Mouse (Mus musculus) CH12F3 (cell line): ENCODE measurements around the gene Pxn.
"Not testable (repeated sequence)": the region's sequence is repeated elsewhere in the genome, so short reads cannot be mapped to it uniquely, and the experiment has no call there.

Experiments used
- in situ Hi-C: fragments of 300-500 bp; cut with MboI; formaldehyde crosslinking; loops from 2 replicates; pipeline ENCODE4 v1.14.3; 2020; ENCODE audit warnings: low sequenced_read_pairs

Gene Pxn

DNA sequence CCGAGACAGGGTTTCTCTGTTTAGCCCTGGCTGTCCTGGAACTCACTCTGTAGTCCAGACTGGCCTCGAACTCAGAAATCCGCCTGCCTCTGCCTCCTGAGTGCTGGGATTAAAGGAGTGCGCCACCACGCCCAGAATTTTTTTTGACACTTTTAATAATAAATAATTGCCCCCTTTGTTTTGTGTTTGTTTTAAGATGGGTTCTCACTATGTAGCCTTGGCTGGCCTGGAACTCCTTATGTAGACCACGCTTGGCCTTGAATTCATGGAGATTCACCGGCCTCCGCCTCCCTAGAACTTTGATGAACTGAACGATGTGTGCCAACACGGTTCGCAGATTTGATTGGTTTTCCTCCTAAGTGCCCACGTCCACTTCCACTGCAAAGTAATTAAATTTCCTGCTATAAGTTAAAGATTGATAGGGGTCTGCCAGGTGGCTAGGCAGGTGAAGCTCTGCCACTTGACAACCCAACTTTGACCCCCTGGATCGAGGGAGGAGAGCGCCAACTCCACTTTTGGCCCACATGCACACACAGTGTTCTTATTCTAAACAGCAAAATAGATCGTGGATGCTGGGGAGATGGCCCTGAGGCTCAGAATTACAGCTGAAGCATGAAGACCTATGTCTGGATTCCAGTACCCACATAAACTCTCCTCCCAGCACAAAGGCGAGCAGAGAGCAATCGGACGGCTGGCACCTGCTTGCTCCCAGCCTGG is 20.8 kb upstream of the Pxn start:
- in situ Hi-C loops = no loop called here

DNA sequence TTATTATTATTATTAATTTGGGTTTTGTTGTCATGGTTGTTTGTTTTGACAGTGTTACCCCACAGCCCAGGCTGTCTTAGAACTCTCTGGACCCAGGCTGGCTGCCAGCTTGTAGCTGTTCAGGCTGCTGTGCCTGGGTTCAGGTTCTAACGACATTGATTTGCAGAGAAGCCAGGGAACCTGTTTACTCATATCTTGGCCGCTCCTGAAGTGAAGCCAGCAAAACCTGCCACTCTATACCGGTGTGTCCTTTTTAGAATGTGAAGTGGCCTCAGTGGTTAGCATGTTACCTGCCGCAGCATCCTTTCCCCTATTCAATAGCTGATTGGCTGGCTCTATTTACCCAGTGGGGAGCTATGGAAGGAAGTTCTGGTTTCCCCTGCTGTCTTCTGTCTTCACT is 19.8 kb upstream of the Pxn start:
- in situ Hi-C loops = no loop called here

DNA sequence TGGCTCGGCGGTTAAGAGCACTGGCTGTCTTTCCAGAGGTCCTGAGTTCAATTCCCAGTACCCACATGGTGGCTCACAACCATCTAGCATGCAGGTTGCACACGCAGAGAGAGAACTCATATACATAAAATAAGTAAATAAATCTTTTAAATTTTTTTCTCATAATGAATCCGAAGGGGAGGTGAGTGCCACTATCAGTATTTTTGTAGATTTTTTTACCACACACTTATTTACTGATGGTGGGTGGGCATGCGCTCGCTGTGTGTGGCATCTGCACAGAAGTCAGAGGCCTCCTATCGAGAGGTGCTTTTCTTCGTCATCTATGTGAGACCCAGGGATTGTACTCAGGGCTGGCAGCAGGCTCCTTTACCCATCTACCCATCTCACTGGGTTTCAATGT is 19.1 kb upstream of the Pxn start:
- in situ Hi-C loops = no loop called here

DNA sequence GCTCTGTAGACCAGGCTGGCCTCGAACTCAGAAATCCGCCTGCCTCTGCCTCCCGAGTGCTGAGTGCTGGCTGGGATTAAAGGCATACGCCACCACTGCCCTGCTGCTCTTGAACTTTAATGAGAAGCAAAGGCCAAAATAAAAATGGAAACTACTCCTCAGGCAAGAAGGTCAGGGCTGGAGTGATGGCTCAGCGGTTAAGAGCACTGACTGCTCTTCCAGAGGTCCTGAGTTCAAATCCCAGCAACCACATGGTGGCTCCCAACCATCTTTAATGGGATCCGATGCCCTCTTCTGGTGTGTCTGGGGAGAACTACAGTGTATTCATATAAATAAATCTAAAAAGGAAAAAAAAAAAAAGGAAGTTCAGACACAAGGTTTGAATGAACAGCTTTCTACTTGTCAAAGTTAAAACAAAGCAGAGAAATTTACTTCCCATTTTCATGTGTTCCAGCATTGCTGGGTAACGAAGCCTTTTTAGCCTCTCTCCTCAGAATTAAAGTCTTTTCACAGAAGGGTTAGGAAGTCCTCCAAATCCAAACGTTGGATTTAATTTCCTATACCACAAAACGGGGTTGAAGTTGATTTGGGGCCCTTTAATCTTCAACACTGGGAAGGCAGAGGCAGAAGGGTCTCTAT is 18.4 kb upstream of the Pxn start:
- in situ Hi-C loops = no loop called here

DNA sequence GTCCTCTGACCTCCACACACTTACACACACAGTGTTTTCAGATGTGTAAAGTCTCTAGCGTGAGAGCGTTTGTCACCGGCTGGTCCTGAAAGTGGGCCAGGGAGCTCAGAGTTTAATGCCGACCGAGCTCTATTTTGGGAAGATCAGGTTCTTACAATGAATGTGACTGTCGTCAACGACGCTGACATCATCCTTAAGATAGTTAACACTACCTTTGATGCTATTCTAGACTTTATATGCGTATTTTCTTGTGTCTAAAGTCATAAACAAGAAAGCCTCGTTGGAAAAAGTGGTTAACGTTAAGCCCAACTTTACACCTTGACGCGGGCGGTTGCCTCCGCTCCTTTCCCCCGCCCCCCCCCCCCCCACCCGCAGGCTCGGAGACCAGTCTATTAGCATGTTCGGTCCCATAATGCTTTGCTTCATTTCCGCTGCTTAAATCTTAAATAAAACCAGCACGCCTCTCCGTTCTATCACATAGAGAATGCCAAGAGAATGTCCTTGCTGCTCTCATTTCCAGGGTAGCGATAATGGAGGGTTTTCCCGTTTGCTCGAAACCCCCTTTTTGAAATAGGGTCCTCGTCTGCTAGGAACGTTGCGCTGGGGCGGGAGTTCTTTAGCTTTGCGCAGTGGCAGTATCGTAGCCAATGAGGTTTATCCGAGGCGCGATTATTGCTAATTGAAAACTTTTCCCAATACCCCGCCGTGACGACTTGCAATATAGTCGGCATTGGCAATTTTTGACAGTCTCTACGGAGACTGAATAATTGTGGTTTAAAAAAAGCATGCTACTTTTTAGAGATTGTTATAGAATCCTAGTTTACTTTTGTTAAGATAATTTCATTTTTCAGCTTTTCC is 17.4 kb upstream of the Pxn start:
- in situ Hi-C loops = no loop called here

DNA sequence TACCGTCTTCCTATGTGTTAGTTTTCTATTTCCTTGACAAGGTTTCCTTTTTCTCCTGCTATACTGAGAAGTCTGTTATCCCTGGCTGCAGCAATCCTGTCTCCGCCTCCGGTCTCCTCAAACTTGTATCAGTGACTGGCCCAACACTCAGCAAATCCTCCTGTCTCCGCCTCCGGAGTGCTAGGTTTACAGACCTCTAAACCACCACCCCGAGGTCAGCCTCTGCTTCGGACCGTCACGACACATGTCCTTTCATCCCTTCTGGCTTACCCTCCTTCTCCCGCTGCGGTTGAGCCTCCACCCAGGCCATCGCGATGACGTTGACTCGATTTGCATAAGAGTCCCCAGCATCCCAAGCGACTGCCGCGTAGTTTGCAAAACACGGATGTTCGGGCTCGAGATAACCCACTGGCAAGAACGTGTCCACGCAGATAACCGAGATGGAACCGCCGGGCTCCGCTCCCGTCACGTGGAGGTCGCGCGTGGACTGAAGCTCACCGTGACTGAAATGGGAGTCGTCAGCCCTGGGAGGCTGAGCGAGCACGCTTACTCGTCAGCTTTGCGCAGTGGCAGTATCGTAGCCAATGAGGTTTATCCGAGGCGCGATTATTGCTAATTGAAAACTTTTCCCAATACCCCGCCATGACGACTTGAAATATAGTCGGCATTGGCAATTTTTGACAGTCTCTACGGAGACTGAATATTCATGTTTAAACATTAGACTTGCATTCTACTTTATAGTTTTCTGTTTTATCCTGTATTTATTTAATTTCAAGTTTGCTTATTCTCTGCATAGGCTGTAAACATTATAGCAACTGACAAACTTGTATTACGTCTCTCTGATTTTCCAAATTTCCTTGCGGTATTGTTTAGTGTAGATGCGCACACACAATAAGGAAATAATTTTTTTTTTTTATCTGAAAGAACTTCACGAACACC is 16.5 kb upstream of the Pxn start:
- in situ Hi-C loops = no loop called here

DNA sequence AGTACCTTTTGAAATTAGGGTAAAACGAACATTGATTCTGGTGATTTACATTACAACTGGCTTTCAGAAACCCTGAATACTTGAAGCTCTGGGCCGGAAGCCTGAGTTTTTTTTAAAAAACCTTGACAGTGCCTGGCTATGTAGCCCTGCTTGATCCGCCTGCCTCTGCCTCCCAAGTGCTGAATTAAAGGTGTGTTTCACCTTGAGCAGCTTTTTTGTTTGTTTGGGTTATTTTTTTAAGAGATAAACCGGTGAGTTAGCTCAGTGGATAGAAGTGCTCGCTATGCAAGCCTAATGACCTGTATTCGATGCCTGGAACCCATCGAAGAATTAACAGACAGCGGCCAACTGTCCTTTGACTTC is 15.9 kb upstream of the Pxn start:
- in situ Hi-C loops = no loop called here

DNA sequence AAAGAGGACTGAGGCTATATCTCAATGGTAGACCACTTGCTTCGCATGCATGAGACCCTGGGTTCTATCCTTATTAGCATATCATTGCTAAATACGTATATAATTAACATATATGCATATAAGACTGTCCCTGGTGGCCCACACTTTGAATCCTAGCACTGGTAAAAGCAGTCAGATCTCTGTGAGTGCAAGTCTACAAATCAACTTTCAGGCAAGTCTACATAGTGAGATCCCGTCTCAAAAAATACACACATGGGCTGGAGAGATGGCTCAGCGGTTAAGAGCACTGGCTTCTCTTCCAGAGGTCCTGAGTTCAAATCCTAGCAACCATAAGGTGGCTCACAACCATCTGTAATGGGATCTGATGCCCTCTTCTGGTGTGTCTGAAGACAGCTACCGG is 15.4 kb upstream of the Pxn start:
- in situ Hi-C loops = no loop called here

DNA sequence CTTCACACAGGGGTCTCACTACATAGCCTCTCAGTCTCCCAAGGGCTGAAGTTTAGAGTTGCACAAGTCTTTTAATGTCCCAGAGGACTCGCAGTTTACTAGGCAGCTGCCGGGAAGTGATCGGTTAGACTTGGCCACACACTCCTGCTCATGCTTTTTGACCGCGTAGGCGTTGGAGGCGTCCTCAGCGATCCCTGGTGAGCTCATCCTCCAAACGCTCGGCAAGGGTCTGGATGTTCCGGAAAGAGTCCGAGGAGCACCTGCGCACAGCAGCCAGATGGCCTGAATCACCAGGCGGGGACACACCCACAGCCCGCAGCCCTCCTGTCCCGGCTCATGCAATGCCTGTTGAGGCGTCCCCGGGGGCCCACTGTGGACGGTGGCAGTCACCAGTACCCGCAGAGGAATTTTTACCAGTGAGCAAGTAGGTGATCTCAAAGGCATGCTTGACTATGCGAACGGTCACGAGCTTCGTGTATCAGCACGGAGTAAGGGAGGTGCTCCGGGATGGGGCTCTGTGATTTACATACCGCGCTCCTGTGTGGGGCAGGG is 14.6 kb upstream of the Pxn start:
- in situ Hi-C loops = no loop called here

DNA sequence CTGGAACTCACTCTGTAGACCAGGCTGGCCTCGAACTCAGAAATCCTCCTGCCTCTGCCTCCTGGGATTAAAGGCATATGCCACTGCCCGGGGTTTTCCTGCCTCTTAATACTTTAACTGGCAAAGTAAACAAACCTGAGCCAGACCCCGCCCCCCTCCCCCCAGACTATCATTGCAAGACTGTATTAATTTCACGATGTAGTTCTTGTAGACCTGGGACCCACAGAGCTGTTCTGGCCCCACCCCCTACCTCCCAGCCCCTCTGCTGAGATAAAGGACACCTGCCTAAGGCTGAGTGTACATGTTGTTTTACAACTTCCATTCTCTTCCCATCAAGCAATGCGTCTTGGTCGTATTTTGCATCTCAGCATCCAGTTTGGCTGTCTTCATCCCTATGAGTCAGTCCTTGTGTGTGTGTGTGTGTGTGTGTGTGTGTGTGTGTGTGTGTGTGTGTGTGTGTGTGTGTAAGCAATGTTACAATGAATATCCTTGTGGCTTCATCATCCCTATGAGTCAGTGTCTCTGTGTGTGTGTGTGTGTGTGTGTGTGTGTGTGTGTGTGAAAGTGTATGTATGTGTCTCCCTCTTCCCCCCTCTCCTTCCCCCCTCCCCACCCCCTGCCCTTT is 13.7 kb upstream of the Pxn start:
- in situ Hi-C loops = no loop called here

DNA sequence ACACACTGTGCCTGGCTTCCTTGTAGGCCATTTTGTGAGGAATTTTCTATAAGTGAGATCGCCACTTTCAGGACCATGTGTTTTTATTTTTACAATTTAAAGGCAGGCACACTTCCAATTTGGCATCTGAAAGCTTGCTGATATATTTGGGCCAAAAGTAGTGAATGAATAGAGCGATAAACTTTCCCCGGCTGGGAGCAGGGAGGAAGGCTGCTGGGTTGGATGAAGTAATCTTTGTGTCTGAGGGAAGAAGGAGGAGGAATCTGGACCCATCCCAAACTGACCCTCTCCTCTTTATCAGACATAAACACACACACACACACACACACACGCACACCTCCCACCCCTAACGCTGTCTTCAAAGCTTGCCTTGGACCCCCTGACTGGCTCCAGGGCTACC is 13.0 kb upstream of the Pxn start:
- in situ Hi-C loops = no loop called here

DNA sequence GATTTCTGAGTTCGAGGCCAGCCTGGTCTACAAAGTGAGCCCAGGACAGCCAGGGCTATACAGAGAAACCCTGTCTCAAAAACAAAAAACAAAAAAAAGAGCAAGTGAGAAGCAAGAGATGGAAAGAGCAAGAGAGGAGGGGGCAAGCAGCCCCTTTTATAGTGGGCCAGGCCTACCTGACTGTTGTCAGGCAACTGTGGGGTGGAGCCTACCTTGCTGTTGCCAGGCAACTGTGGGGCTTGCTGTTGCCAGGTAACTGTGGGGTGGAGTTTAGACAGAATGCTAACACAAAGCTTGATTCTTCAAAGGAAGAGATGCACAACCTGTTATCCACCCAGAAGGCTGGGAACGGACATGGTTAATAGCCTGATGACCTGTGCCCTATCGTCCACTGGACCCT is 10.9 kb upstream of the Pxn start:
- in situ Hi-C loops = not testable (repeated sequence)

DNA sequence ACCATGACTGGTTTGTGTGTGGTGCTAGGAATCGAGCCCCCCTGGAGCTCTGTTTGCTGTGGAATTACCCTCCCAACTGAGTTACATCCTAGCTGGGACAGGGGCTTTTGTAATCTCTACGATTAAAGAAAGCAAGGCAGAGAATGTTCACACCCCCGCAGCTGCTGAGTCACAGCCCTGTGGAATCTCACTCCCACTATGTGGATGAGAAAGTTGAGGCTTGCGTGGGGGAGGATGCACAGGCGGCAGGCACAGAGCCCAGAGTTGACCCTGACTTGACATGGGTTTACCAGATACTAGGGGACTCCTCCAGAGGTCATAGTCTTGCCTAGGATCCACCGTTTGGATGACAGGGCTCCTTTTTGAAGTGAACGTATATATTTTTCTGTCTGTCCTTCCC is 9.4 kb upstream of the Pxn start:
- in situ Hi-C loops = no loop called here

DNA sequence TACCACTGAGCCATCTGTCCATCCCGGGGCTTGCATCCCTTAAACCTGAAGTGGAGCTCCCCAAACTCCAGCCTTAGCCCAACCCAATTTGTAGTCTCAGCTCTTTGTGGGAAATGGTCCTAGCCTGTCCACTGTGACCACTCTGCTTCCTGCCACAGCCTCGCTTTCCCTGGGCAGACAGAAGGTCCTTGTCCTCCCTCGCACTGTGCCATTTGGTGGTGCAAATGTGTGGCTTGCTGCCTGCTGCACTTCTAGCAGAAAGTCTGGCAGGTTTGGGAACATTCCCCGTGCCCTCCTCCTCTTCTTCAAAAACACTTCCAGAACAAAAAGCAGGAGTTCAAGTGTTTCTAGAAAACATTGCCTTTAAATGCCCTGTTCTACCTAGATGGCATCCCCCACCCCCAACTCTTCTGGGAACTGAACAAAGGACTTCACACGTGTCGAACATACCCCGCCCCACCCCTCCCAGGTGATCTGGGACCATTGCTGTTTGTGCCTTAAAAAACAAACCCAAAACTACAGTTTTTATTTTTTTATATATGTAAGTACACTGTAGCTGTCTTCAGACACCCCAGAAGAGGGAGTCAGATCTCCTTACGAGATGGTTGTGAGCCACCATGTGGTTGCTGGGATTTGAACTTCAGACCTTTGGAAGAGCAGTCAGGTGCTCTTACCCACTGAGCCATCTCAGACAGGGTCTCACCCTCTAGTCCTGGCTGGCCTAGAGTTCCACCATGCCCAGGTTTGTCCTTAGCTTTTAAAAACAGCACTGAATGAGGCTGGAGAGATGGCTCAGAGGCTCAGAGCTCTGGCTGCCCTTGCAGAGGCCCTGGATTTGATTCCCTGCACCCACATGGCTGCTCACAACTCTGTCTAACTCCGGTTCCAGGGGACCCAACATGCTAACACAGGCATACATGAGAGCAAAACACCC is 7.9 kb upstream of the Pxn start:
- in situ Hi-C loops = no loop called here

DNA sequence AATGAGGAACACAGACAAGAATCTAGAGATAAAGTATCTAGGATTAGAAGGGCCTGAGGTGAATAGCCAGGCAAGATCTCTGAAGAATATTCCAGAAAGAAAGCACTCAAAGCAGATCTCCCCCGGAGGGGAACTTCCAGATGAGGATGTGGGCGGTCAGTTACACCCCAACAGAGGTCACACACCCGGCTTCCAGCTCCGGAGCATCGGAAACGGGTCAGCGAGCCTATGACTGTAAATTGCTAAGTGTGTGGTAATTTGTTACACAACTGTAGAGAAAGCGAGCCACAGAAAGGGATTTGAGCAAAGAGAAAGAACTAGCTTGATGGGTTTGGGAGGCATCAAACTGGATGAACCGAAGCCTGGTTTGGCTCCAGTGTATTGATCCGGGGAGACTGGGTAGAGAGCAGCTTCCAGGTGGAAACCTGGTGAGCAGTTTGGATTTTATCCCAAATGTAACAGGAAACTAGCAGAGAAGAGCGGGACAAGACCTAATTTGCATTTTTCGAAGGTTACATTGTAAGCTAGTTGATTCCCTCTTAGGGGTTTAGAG is 6.0 kb upstream of the Pxn start:
- in situ Hi-C loops = loop anchor here (5.0 kb wide), 1 partner anchor 42 kb away; no protein-coding TSS in a partner anchor

DNA sequence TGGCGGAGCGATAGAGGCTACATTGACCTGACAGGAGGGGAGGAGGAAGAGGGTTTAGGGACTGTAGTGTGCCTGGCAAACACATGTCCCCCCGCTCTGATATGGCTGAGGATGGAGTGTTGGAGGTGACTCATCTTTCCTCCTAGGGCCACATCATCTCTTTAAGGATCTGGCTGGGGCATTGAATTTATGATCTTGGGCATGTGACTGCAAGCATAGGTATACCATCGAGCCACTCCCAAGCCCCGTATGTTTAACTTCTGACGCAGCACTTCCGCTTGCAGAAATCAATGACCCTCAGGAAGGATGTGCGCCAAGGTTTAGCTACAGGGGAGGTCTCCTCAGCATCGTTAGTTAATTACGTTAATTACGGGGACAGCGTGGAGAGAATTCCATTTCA is 3.4 kb upstream of the Pxn start:
- in situ Hi-C loops = loop anchor here (5.0 kb wide), 1 partner anchor 39 kb away; no protein-coding TSS in a partner anchor

DNA sequence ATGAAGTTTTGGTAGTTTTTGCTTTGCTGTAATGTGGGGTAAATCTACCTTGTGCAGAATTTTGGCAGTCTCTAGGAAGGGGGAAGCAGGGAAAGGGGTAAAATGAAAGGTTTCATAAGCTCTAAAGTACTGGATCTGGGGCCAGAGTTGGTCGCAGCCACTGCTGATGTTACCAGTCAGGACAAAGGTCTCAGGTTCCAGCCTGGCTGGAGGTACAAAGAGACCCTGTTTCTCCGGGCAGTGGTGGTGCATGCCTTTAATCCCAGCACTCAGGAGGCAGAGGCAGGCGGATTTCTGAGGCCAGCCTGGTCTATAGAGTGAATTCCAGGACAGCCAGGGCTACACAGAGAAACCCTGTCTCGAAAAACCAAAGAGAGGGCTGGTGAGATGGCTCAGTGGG is 859 bp upstream of the Pxn start:
- in situ Hi-C loops = not testable (repeated sequence)

DNA sequence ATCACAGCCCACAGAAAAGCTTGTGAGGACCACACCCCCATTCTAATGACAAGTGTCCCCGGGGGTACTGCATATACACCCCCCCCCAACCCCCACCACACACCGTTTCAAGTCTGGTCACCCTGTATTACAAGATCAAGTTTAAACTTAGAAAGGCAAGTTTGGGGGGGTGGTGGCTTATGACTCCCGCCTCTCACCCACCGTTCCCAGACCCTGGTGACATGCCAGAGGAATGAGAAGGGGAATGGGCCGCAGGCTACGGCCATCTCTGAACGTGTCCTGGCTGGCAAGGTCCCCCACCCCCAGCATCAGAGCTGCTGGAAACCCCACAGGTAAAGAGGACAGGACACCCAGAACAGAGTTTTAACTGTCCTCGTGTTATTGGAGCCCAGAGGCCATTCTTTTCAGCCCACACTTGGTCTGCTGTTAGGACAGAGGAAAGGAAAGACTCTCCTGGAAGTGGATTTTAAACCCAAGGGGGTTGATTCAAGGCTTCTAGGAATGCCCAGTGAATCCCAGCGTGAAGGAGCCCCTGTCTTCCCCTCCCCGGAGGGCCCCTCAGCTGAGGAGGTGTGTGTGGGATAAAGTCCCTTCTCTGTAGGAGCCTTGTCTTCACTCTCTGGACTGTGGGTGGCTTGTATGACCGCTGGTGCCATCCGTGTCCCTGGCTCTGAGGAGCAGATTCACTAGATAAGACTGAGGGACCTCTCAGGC is 948 bp downstream of the Pxn start:
- in situ Hi-C loops = no loop called here
